Mouse (Mus musculus): ENCODE results near the gene Dhx35. TPM values are rescaled to one million over a fixed set of nuclear protein-coding genes. Genes with fewer than 3 reads are reported as not detected.

Gene Dhx35
- polyA plus RNA-seq, 2 experiments = 3.2 to 4.6 TPM

DNA sequence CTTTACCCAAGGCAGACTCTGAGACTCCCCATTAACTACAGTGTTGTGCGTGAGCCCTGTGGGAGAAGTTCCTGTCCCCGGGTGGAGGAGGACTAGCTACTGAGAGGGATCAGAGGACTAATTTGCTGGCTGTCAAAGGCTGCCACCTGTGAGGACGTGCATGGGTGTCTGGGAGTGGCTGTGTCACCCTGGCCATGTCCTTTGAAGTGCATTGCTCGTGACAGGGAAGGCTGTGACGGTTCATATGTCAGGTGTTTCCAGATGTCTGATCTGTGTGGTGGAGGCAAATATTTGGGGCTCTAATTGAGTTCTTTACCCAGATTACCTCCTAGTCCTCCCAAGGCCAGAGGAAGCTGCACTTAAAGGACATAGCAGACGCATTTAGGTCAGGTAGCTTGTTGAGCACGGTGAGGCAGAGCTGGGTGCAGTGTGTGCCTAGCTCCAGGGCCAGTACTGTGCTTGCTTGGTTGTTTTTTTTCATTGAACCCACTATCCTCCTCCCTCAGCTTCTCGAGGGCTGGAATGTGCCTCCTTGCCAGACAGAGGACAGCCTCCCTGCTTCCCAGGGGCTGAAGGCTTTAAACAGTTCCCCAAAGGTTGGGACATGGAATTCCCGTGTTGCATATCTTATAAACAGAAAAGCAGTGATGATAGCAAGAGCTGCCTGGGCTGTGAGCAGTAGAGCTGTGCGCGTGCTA lies 23.4 kb upstream of the Dhx35 start:
- H3K27me3 ChIP-seq (ENCODE audit: control insufficient read depth, insufficient read depth, low read length) = no peaks in the 10 kb centered on the region
- WGBS (ENCODE audit: insufficient replicate concordance) = 73% methylated on average over 11 of the region's 11 CpGs
- TF ChIP-seq CTCF (IDR thresholded peaks at IDR 0.05; ENCODE audit: low read depth) = no peak
- no peak for TF ChIP-seq EP300 (IDR thresholded peaks at IDR 0.05; ENCODE audit: low read depth)
- ATAC-seq (ENCODE audit: insufficient read depth) (no peak), DNase-seq (ENCODE audit: low read depth in 3 of 3, low spot score in 3 of 3) (no peak)
- no peak overlapping the region for H3K27ac ChIP-seq
- H3K4me1 ChIP-seq (replicated peaks; ENCODE audit: control insufficient read depth in 2 of 2, insufficient read depth in 2 of 2, low read length in 1 of 2) = peaks cover 20 to 36% of the 10 kb centered on the region in 2 experiments
- H3K4me3 ChIP-seq (ENCODE audit: insufficient read depth in 1 of 2, low read depth in 2 of 2, low read length in 2 of 2) = peak overlapping the region in 1 of 2 experiments; percentile 17; a peak in 1 of 4 replicates
- 0 out of 2 replicates have a peak overlapping the region, but pooled peaks have one; percentile 4 for H3K9ac ChIP-seq (replicated peaks)
- H3K9me3 ChIP-seq (ENCODE audit: control insufficient read depth, low read length) = no peaks in the 10 kb centered on the region
- H3K4me2 ChIP-seq (ENCODE audit: low read depth) = peak overlapping the region; percentile 100
- peaks cover 20% of the 10 kb centered on the region for H3K36me3 ChIP-seq (replicated peaks; ENCODE audit: control insufficient read depth, insufficient read depth, low read depth)

DNA sequence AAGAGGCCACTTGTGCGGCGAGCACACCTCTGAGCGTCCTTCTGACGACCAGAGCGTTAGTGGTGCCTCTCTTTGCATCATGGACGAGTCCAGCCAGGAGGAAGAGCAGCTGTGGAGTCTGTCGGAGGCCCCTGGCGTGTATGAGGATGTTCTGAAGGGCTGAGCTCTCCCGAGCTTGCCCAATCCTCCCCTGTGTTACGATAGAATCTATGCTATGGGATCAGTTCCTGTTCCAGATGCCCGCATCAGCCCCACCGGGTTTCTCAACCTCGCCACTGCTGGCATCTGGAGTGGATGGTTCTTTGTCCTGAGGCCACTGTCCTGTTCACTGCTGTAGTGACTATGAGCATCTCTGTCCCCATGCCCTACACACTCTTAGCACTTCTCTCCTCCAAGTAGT lies 21.8 kb upstream of the Dhx35 start:
- DNase-seq (ENCODE audit: low read depth in 3 of 3, low spot score in 3 of 3) = no peak
- peaks cover 20% of the 10 kb centered on the region for H3K36me3 ChIP-seq (replicated peaks; ENCODE audit: control insufficient read depth, insufficient read depth, low read depth)
- no peak overlapping the region for H3K27ac ChIP-seq
- TF ChIP-seq CTCF (IDR thresholded peaks at IDR 0.05; ENCODE audit: low read depth) = no peak
- TF ChIP-seq EP300 (IDR thresholded peaks at IDR 0.05; ENCODE audit: low read depth) = no peak
- 79% methylated on average over 13 of the region's 13 CpGs for WGBS (ENCODE audit: insufficient replicate concordance)
- ATAC-seq (ENCODE audit: insufficient read depth) = no peak
- H3K4me2 ChIP-seq (ENCODE audit: low read depth) = no peak overlapping the region
- H3K27me3 ChIP-seq (ENCODE audit: control insufficient read depth, insufficient read depth, low read length) = no peaks in the 10 kb centered on the region
- no peak overlapping the region for H3K4me3 ChIP-seq (ENCODE audit: insufficient read depth in 1 of 2, low read depth in 2 of 2, low read length in 2 of 2)
- peaks cover 16 to 40% of the 10 kb centered on the region in 2 experiments for H3K4me1 ChIP-seq (replicated peaks; ENCODE audit: control insufficient read depth in 2 of 2, insufficient read depth in 2 of 2, low read length in 1 of 2)
- H3K9me3 ChIP-seq (ENCODE audit: control insufficient read depth, low read length) = no peaks in the 10 kb centered on the region
- H3K9ac ChIP-seq (replicated peaks) = no peak overlapping the region

DNA sequence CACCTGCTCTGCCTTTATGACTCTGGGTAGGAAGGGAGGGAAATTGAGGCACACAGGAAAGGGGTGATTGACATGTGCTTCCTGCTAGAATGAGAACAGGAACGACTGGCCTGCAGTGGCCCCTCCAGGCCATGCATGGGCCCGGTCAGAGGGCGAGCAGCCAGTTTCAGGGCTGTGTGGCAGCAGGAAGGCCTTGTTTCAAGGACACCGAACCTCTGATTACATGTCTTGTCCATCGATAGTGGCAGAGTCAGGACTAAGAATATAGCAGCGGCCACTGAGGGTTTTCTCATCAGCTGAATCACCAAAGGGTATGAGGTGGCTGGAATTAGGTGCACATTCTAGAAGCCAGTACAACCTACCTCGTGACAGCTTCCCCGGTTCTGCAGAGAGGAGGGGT lies 19.7 kb upstream of the Dhx35 start:
- Histone ChIP-seq H3K9me3 (ENCODE audit: control insufficient read depth, low read length) (no peaks in the 10 kb centered on the region), H3K27me3 (ENCODE audit: control insufficient read depth, insufficient read depth, low read length) (no peaks in the 10 kb centered on the region), H3K4me2 (ENCODE audit: low read depth) (no peak overlapping the region), H3K36me3 (replicated peaks; ENCODE audit: control insufficient read depth, insufficient read depth, low read depth) (peaks cover 30% of the 10 kb centered on the region), H3K4me1 (replicated peaks; ENCODE audit: control insufficient read depth in 2 of 2, insufficient read depth in 2 of 2, low read length in 1 of 2) (peaks cover 7 to 32% of the 10 kb centered on the region in 2 experiments), H3K27ac (no peak overlapping the region), H3K4me3 (ENCODE audit: insufficient read depth in 1 of 2, low read depth in 2 of 2, low read length in 2 of 2) (no peak overlapping the region), H3K9ac (replicated peaks) (no peak overlapping the region)
- WGBS (ENCODE audit: insufficient replicate concordance) = 46% methylated on average over 8 of the region's 8 CpGs
- no peak for ATAC-seq (ENCODE audit: insufficient read depth)
- TF ChIP-seq EP300 (IDR thresholded peaks at IDR 0.05; ENCODE audit: low read depth) = no peak
- no peak for DNase-seq (ENCODE audit: low read depth in 3 of 3, low spot score in 3 of 3)

- H3K27ac ChIP-seq = no peak overlapping the region
- no peak for ATAC-seq (ENCODE audit: insufficient read depth)
- DNase-seq (ENCODE audit: low read depth in 3 of 3, low spot score in 3 of 3) = no peak
- peaks cover 41% of the 10 kb centered on the region for H3K36me3 ChIP-seq (replicated peaks; ENCODE audit: control insufficient read depth, insufficient read depth, low read depth)
- TF ChIP-seq EP300 (IDR thresholded peaks at IDR 0.05; ENCODE audit: low read depth) = no peak
- TF ChIP-seq CTCF (IDR thresholded peaks at IDR 0.05; ENCODE audit: low read depth) = no peak
- H3K9ac ChIP-seq (replicated peaks) = no peak overlapping the region
- H3K4me3 ChIP-seq (ENCODE audit: insufficient read depth in 1 of 2, low read depth in 2 of 2, low read length in 2 of 2) = no peak overlapping the region
- H3K9me3 ChIP-seq (ENCODE audit: control insufficient read depth, low read length) = no peaks in the 10 kb centered on the region
- no peak overlapping the region for H3K4me2 ChIP-seq (ENCODE audit: low read depth)
- 87% methylated on average over 4 of the region's 4 CpGs for WGBS (ENCODE audit: insufficient replicate concordance)
- H3K4me1 ChIP-seq (replicated peaks; ENCODE audit: control insufficient read depth in 2 of 2, insufficient read depth in 2 of 2, low read length in 1 of 2) = peaks cover 0 to 16% of the 10 kb centered on the region in 2 experiments; a peak in 2 of 4 replicates
- H3K27me3 ChIP-seq (ENCODE audit: control insufficient read depth, insufficient read depth, low read length) = no peaks in the 10 kb centered on the region
These were observed 17.9 kb upstream of the Dhx35 start for GRCm38 (mm10) chr2:158776716-158777115.

DNA sequence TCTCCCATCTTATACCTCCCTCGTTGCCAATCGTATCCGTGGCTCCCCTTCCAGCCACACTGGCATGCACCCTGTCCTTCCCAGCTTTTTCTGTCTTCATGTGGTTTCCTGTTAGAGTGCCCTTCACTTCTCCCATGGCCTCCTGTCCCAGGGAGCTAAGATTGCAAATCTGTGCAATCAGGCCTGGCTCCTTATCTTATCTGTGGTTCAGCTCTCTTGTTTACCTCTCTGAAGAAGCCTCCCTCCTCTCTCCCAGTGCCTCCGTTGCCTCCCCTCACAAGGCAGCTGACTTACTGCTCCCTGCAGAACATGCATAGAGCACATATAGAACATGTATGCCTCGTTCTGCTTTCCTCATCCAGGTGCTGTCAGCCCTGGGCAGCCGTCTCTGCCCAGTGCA lies 17.1 kb upstream of the Dhx35 start:
- H3K36me3 ChIP-seq (replicated peaks; ENCODE audit: control insufficient read depth, insufficient read depth, low read depth) = peaks cover 42% of the 10 kb centered on the region

More for the DNA sequence above, 17.1 kb upstream of the Dhx35 start:
- TF ChIP-seq EP300 (IDR thresholded peaks at IDR 0.05; ENCODE audit: low read depth) (no peak), CTCF (IDR thresholded peaks at IDR 0.05; ENCODE audit: low read depth) (no peak)
- Histone ChIP-seq H3K27me3 (ENCODE audit: control insufficient read depth, insufficient read depth, low read length) (no peaks in the 10 kb centered on the region), H3K9ac (replicated peaks) (no peak overlapping the region), H3K27ac (no peak overlapping the region), H3K4me2 (ENCODE audit: low read depth) (no peak overlapping the region), H3K9me3 (ENCODE audit: control insufficient read depth, low read length) (no peaks in the 10 kb centered on the region), H3K4me1 (replicated peaks; ENCODE audit: control insufficient read depth in 2 of 2, insufficient read depth in 2 of 2, low read length in 1 of 2) (peaks cover 0 to 16% of the 10 kb centered on the region in 2 experiments; a peak in 2 of 4 replicates), H3K4me3 (ENCODE audit: insufficient read depth in 1 of 2, low read depth in 2 of 2, low read length in 2 of 2) (no peak overlapping the region)
- DNase-seq (ENCODE audit: low read depth in 3 of 3, low spot score in 3 of 3) = no peak
- peak; percentile 21; the same call in 1 of the 2 replicates for ATAC-seq (ENCODE audit: insufficient read depth)
- 50% methylated on average over 6 of the region's 6 CpGs for WGBS (ENCODE audit: insufficient replicate concordance)
